Mouse (Mus musculus) left cerebral cortex, postnatal 10 days (tissue): ENCODE results near the gene Hnrnpa0. TPM values are rescaled to one million over a fixed set of nuclear protein-coding genes. Genes with fewer than 3 reads are reported as not detected.
"Not testable (repeated sequence)": the region's sequence is repeated elsewhere in the genome, so short reads cannot be mapped to it uniquely, and the experiment has no call there.

ENCODE experiments used
- DNase-seq, 2 experiments: peaks; one replicate each; pipeline ENCODE4 v3.0.0; 2021 to 2022; ENCODE audit warnings: low spot score in 2 of 2, mixed read lengths in 1 of 2; ENCODE audit errors: extremely low spot score in 1 of 2
- intact Hi-C: fragments of 180-260 bp; cut with DNase I; formaldehyde crosslinking; loops from one replicate; pipeline ENCODE4 v1.15.1; 2025
- total RNA-seq, 2 experiments: library from RNA; stranded (reverse); gene quantifications; 2 replicates each; pipeline ENCODE4 v1.2.3; 2021

The Hnrnpa0 gene
- total RNA-seq: 100 to 1,000 TPM; 146 to 151 TPM

- DNase-seq: peak; percentile 89 to 98
- intact Hi-C loops: no loop called here
Measured at GRCm38 (mm10) chr13:58128396-58128767, at the start of gene Hnrnpa0. Gene Hnrnpa0 (minus strand): TSS chr13:58128556.

- peak; percentile 100 for DNase-seq
- intact Hi-C loops: no loop called here
Measured at GRCm38 (mm10) chr13:58177511-58178208, 49.3 kb upstream of the Hnrnpa0 start.

- no peak for DNase-seq
- intact Hi-C loops: no loop called here
Measured at GRCm38 (mm10) chr13:58176105-58176504, 47.7 kb upstream of the Hnrnpa0 start.

DNA sequence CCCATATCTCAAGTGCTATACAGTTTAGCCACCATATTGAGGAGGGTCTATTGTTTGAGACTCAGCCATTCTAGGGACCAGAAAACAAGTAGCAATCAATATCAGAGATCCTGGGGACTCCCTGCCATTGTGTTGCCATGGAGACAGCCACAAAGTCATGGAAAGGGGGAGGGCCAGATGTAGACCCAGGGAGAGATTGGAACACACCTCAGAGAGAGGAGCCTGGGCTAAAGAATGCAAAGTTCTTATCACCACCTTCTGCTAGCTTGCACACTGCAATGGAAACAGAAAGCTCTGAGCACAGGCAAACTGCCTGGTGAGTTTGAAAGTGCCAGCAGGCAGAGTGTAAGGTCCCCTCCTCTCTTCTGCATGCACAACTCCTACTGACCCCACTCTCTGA, 39.8 kb upstream of the Hnrnpa0 start:
- intact Hi-C loops: no loop called here
- no peak for DNase-seq

- no peak for DNase-seq
- intact Hi-C loops: no loop called here
Measured at GRCm38 (mm10) chr13:58163343-58163742, 35.0 kb upstream of the Hnrnpa0 start.

- no peak for DNase-seq
- intact Hi-C loops: no loop called here
Measured at GRCm38 (mm10) chr13:58160761-58161160, 32.4 kb upstream of the Hnrnpa0 start.

- intact Hi-C loops: loop anchor here (5.0 to 10.0 kb wide), 2 partner anchors 229 to 426 kb away; partner anchors contain the start of gene 2210016F16Rik
Measured at GRCm38 (mm10) chr13:58158099-58158912, 29.9 kb upstream of the Hnrnpa0 start.

GRCm38 (mm10) chr13:58157447-58158098, 29.2 kb upstream of the Hnrnpa0 start, which contains the start of gene Idnk:
Gene Idnk (plus strand): TSS chr13:58157649.
- intact Hi-C loops: loop anchor here (5.0 to 10.0 kb wide), 2 partner anchors 230 to 427 kb away; partner anchors contain the start of gene 2210016F16Rik
- peak; percentile 72 to 93 for DNase-seq

More at GRCm38 (mm10) chr13:58158099-58158912, 29.9 kb upstream of the Hnrnpa0 start:
- DNase-seq: peak; percentile 88 to 89

DNA sequence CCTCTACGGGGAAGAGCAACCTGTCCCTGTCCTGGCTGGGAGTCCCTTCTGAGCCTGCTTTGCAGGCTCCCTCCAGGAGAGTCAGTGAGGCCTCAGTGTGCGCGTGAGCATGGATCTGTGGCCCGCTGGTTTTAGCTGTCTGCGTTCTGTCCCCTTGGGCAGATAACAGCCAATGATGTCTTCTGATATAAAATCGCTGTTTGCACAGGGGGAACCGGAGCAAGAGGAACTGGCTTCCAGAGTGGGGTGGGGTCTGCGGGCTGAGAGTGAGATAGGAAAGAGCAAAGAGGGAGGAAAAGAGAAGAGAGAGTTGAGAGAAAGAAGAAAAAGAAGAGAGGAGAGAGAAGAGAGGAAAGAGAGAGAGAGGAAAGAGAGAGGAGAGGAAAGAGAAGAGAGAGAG, 28.7 kb upstream of the Hnrnpa0 start:
- intact Hi-C loops: loop anchor here (5.0 to 10.0 kb wide), 2 partner anchors 230 to 428 kb away; partner anchors contain the start of gene 2210016F16Rik
- DNase-seq: no peak

- intact Hi-C loops: loop anchor here (5.0 to 10.0 kb wide), 2 partner anchors 231 to 429 kb away; partner anchors contain the start of gene 2210016F16Rik
- DNase-seq: no peak
Measured at GRCm38 (mm10) chr13:58156031-58156430, 27.7 kb upstream of the Hnrnpa0 start.

DNA sequence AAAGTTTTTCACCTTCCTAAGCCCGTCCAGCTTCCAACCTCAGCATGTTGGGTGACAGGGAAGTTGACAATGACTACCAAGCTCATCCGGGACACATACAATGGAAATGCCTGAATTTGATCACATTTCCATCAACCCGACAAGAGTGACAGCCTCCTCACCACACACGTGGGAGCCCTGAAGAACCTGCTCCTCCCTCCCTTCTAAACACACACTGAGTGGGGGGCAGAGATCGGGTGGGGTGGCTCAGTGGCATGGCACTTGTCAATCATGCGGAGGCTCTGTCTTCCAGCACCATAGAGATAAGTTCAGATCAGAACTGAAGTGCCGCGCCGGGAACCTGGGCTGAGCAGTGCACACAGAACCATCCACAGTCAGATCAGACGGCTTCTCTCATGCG, 22.1 kb upstream of the Hnrnpa0 start:
- intact Hi-C loops: loop anchor here (10.0 kb wide), 1 partner anchor 434 kb away; no protein-coding TSS in a partner anchor
- DNase-seq: no peak

DNA sequence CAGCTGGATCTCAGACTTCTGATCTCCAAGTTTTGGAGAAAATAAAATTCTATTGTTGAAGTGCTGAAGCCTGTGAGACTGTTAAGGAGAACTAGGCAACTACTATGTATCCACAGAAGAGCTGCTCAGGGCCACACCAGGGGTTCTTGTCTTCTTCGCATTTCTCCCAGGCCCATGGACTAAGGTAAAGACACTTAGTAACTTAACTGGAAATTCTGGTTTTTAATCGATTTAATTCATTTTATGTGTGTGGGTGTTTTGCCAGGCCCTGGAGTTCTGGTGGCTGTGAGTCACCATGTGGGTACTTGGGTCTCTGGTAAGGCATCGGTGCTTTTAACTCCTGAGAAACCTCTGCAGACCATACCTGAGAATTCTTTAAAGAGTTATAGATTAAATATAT, 21.3 kb upstream of the Hnrnpa0 start:
- DNase-seq: no peak
- intact Hi-C loops: loop anchor here (10.0 kb wide), 1 partner anchor 435 kb away; no protein-coding TSS in a partner anchor

DNA sequence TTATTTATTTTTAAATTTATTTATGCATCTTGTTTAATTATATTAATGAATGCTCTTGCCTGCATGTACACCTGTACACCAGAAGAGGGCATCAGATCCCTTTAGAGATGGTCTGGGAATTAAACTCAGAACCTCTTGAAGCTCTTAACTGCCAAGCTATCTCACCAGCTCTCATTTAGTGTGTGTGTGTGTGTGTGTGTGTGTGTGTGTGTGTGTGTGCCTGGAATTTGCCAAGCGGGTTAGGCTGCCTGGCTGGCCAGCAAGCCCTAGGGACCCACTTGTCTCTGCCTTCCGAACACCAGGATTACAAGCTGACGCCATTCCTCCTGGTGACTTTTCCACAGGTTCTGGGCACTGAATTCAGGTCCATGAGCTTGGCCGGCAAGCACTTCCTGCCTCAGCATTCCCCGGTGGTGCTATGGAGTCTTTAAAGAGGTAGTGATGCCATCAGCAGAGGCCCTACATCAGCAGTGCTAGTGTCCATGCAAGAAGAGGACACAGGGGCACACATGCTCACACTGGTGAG, 20.7 kb upstream of the Hnrnpa0 start:
- DNase-seq: no peak
- intact Hi-C loops: no loop called here

- DNase-seq: no peak
- intact Hi-C loops: no loop called here
Measured at GRCm38 (mm10) chr13:58148256-58148831, 20.0 kb upstream of the Hnrnpa0 start.

GRCm38 (mm10) chr13:58147760-58148159, 19.4 kb upstream of the Hnrnpa0 start:
- intact Hi-C loops: no loop called here

DNA sequence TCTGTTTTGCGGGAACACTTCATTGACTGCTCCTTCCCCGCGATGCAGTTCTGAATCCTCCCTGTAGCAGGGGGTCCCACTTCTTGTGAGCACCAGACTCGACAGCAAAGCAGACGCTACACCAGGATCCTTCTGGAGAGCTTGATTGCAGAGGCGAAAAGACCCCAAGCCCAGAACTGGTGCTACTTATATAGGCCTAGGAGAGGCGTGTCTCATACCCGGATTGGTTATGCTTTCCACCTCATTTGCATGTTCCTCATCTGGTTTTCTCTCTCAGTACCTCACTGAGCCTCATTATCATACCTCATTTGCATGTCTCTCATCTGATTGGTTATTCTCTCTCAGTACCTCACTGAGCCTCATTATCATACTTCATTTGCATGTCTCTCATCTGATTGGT, 18.2 kb upstream of the Hnrnpa0 start:
- DNase-seq, intact Hi-C loops: not testable (repeated sequence)

More at GRCm38 (mm10) chr13:58147760-58148159, 19.4 kb upstream of the Hnrnpa0 start:
- no peak for DNase-seq

GRCm38 (mm10) chr13:58131692-58132091, 3.3 kb upstream of the Hnrnpa0 start:
- intact Hi-C loops: no loop called here
- DNase-seq: no peak

DNA sequence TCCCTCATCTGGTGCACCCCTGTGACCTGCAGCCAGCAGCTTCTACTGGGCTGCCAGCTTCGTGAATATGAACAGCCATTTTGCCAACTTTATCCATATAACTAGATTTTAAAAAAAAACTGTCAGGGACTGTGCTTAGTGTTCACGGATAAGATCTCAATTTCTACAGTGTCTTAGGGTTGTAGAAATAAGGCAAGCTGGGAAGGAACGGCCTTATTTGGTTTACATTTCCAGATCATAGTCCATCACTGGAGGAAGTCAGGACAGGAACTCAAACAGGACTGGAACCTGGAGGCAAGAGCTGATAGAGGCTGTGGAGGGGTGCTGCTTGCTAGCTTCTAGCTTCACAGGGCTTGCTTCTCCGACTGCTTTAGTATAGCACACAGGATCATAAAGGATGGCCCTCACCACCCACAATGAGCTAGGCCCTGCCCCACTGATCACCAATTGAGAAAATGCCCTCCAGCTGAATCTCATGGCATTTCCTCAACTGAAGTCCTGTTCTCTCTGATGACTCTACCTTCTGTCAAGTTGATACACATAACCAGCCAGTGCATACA, 1.4 kb upstream of the Hnrnpa0 start:
- DNase-seq: no peak
- intact Hi-C loops: no loop called here
